Mouse (Mus musculus): ENCODE data around the gene Glra1. TPM values are rescaled to one million over a fixed set of nuclear protein-coding genes. Genes with fewer than 3 reads are reported as not detected.

Gene Glra1
- polyA plus RNA-seq, 1 experiment from 2014 or later, result not detected

GRCm38 (mm10) chr11:55468611-55469047 lies 139.4 kb downstream of the Glra1 start:
- Histone ChIP-seq H3K27ac (peak overlapping the region; percentile 90), H3K4me1 (peaks cover 26% of the 10 kb centered on the region)
- 4% methylated on average over 17 of the region's 17 CpGs for WGBS

GRCm38 (mm10) chr11:55468012-55468411 lies 140.0 kb downstream of the Glra1 start:
- H3K9ac ChIP-seq, result peak overlapping the region; percentile 80
- no peaks in the 10 kb centered on the region for H3K9me3 ChIP-seq
- H3K4me2 ChIP-seq, result peak overlapping the region; percentile 73
- peak overlapping the region; percentile 90; the same call in 1 of the 2 replicates for H3K27ac ChIP-seq
- no peaks in the 10 kb centered on the region for H3K27me3 ChIP-seq
- no peak for ATAC-seq (ENCODE audit: insufficient number of reproducible peaks, insufficient read depth, low FRiP score, low TSS enrichment, low read depth)
- H3K4me1 ChIP-seq, result peaks cover 22% of the 10 kb centered on the region
- peak overlapping the region; percentile 95 for H3K4me3 ChIP-seq
- peaks cover 16% of the 10 kb centered on the region for H3K36me3 ChIP-seq
- 73% methylated on average over 10 of the region's 10 CpGs for WGBS

More at GRCm38 (mm10) chr11:55468611-55469047, 139.4 kb downstream of the Glra1 start:
- H3K9me3 ChIP-seq, result no peaks in the 10 kb centered on the region
- peaks cover 21% of the 10 kb centered on the region for H3K36me3 ChIP-seq
- H3K9ac ChIP-seq, result peak overlapping the region; percentile 80
- no peaks in the 10 kb centered on the region for H3K27me3 ChIP-seq
- peak overlapping the region; percentile 73 for H3K4me2 ChIP-seq
- no peak for ATAC-seq (ENCODE audit: insufficient number of reproducible peaks, insufficient read depth, low FRiP score, low TSS enrichment, low read depth)
- H3K4me3 ChIP-seq, result peak overlapping the region; percentile 95

GRCm38 (mm10) chr11:55465177-55465576 lies 142.8 kb downstream of the Glra1 start:
- no peak overlapping the region for H3K4me3 ChIP-seq
- H3K27me3 ChIP-seq, result no peaks in the 10 kb centered on the region
- H3K9me3 ChIP-seq, result no peaks in the 10 kb centered on the region
- H3K27ac ChIP-seq, result no peak overlapping the region
- no peak overlapping the region for H3K4me2 ChIP-seq
- WGBS, result 82% methylated on average over 3 of the region's 3 CpGs
- peaks cover 13% of the 10 kb centered on the region for H3K4me1 ChIP-seq
- ATAC-seq (ENCODE audit: insufficient number of reproducible peaks, insufficient read depth, low FRiP score, low TSS enrichment, low read depth), result no peak
- no peak overlapping the region for H3K9ac ChIP-seq
- H3K36me3 ChIP-seq, result no peaks in the 10 kb centered on the region

DNA sequence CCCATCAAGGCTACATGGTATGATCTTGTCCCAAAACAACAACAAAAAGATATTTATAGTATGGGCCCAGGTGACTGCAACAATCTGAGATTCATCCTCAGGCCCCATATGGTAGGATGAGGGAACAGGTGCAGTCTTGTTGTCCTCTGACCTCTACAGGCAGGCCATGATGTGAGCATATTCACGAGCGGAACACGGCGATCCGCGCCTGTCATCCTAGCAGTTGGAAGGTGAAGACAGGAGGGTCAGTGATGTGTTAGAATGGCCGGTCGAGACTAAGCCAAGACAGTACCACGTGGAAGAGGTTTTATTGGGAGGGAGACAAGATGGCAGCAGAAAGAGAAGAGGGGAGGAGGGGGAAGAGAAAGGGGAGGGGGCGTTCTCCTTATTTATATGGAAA lies 143.3 kb downstream of the Glra1 start:
- Histone ChIP-seq H3K4me1 (peaks cover 18% of the 10 kb centered on the region), H3K4me3 (no peak overlapping the region), H3K36me3 (no peaks in the 10 kb centered on the region), H3K27me3 (no peaks in the 10 kb centered on the region), H3K9ac (no peak overlapping the region), H3K4me2 (no peak overlapping the region), H3K27ac (no peak overlapping the region), H3K9me3 (no peaks in the 10 kb centered on the region)
- 85% methylated on average over 10 of the region's 10 CpGs for WGBS
- ATAC-seq (ENCODE audit: insufficient number of reproducible peaks, insufficient read depth, low FRiP score, low TSS enrichment, low read depth), result no peak

Small RNA genes lying within 50 kb of the gene (microRNA-seq; reads per million reads assigned to microRNA genes)
- gene Mir7652, result not detected

Other genes with a start within 250 kb of the Glra1 start
- 1,239 and 1,279 TPM in 2 replicates for gene Sparc, start 185.0 kb downstream of the Glra1 start, polyA plus RNA-seq (2015; fragmentation: Nextera tagmentation; extraction: Ambion mirVana)
- gene Atox1, start 147.0 kb downstream of the Glra1 start, polyA plus RNA-seq (2015; fragmentation: Nextera tagmentation; extraction: Ambion mirVana), result 386 and 443 TPM in 2 replicates
- 189 and 214 TPM in 2 replicates for gene G3bp1, start 138.5 kb downstream of the Glra1 start, polyA plus RNA-seq (2015; fragmentation: Nextera tagmentation; extraction: Ambion mirVana)

Data from embryonic facial prominence, embryonic 13.5 days (tissue).